Mouse (Mus musculus) midbrain, embryonic 10.5 days (tissue): ENCODE measurements around the gene Dnah1. TPM values are rescaled to one million over a fixed set of nuclear protein-coding genes. Genes with fewer than 3 reads are reported as not detected.

Experiments used
- DNase-seq: peaks from one replicate; pipeline ENCODE4 v3.0.0-alpha.2; 2017; ENCODE audit warnings: low spot score
- H3K27ac ChIP-seq: fragments of 300-500 bp; sonication (generic); replicated peaks from 2 replicates; pipeline ENCODE4 v1.5.1; 2016; ENCODE audit warnings: mild to moderate bottlenecking
- H3K27me3 ChIP-seq: fragments of 300-500 bp; sonication (generic); 2 replicates; pipeline ENCODE4 v1.6.1; 2016; ENCODE audit warnings: low read depth, mild to moderate bottlenecking; ENCODE audit not compliant: poor library complexity, severe bottlenecking
- H3K36me3 ChIP-seq: fragments of 300-500 bp; sonication (generic); 2 replicates; pipeline ENCODE4 v1.6.1; 2016; ENCODE audit warnings: mild to moderate bottlenecking, moderate library complexity
- H3K4me1 ChIP-seq: fragments of 300-500 bp; sonication (generic); 2 replicates; pipeline ENCODE4 v1.6.1; 2016
- H3K4me3 ChIP-seq: fragments of 300-500 bp; sonication (generic); 2 replicates; pipeline ENCODE4 v1.5.1; 2016; ENCODE audit warnings: mild to moderate bottlenecking, moderate library complexity
- H3K9me3 ChIP-seq: fragments of 300-500 bp; sonication (generic); replicated peaks from 2 replicates; pipeline ENCODE4 v1.6.1; 2016; ENCODE audit warnings: mild to moderate bottlenecking
- WGBS: fragments of 180-500 bp; shearing (Covaris S2); methylation state at CpG from one replicate; pipeline ENCODE4 v1.1.7; 2016; 5-methylcytosine and 5-hydroxymethylcytosine counted together
- polyA plus RNA-seq: library from polyadenylated mRNA; unstranded; fragments of >200 nt; fragmentation: Nextera tagmentation; extraction: Ambion mirVana; gene quantifications from 2 replicates; pipeline ENCODE4 v1.2.1, GENCODE M21; 2016

Dnah1 gene
- polyA plus RNA-seq, result 7.4 and 7.7 TPM in 2 replicates

DNA sequence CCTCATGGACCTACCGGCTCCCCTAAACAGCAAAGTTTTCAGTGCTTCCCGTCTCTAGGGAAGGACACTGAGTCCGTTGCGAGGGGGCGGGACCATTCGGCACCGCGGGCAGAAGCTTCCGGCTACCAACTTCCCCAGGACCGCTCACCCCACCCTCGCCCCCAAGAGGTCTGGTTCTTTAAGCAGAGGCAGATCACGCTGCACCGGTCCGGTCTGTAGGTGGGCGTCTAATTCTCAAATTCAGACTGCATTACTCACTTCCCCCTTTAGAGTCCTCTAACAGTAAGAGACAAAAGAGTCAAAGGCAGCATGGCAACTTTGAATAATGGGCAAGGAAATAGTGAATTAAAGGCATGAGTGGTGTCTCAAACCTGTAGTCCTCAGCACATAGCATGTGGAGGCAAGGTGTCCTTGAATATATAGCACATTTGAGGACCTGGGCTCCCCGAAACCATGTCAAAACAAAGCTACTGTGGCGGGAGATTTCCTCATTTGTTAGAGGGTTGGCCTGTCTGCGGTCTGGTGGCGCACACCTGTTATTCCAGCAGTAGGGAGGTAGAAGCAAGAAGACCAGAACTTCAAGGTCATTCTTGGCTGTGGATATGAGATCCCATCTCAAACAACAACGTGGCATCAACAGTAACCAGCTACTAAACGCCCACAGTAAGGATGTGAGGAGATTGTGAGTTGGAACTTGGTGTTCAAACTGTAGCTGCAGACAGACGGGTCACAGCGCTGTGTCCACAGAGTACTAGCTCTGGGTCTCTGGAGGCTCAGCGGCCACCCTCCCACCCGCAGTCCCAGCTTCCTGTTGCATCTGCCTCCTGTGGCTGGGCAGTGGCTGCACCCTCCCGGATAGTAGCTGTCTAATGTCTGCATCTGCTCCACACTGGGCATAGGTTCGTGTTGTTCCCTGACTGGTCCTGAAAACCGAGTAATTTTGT is at the start of gene Dnah1:
Gene Dnah1, minus strand, starts transcription at position 48 of the 944 bp plus-strand sequence.
- Histone ChIP-seq H3K27ac (peak within 1 kb of the TSS; percentile 64), H3K4me1 (peaks cover 10% of the 10 kb centered on the region)

DNA sequence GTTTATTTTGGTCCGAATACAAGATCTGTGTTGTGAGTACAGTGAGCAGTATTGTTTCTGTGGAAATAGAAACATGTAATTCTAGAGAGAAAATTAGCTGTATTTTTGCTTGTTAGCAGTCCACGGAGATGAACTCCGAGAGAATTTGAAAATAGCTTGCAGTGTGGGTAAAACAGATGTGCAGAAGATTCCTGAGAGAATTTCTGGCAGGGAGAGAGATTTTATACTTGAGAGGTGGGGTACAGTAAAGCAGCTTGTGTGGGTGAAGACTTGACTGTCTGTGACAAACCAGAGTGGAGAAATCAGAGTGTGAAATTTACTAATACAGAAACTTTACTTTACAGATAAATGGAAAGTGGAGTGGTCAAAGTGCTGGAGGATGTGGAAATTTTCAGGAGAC is 45.7 kb upstream of the Dnah1 start:
- whole genome bisulfite sequencing, result 87% methylated on average over 3 of the region's 3 CpGs
- Histone ChIP-seq H3K27me3 (no peaks in the 10 kb centered on the region), H3K36me3 (peaks cover 92% of the 10 kb centered on the region)

More for the DNA sequence above, at the start of gene Dnah1:
- 29% methylated on average over 28 of the region's 28 CpGs for WGBS
- H3K27me3 ChIP-seq, result no peaks in the 10 kb centered on the region
- no peaks in the 10 kb centered on the region for H3K36me3 ChIP-seq
- DNase-seq, result peak; percentile 54
- no peaks in the 10 kb centered on the region for H3K9me3 ChIP-seq
- peak within 1 kb of the TSS; percentile 50 for H3K4me3 ChIP-seq

DNA sequence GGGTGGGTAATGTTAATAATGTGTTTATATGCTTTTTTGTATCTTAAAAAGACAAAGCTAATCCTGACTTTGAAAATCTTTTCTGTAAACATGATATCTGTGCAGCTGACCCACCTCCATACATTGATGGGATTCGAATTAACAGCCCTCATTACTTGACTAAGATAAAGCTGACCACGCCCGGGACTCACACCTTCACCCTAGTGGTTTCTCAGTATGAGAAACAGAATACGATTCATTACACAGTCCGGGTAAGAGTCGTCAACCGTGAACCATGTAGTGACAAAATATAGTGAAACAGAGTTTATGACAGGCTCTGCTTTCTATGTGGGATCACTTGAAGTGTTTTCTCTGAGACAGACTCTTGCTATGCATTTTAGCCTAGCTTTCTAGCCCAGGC is 44.3 kb upstream of the Dnah1 start:
- no peaks in the 10 kb centered on the region for H3K4me1 ChIP-seq
- peaks cover 92% of the 10 kb centered on the region for H3K36me3 ChIP-seq
- H3K4me3 ChIP-seq, result no peak overlapping the region
- WGBS, result 94% methylated on average over 7 of the region's 7 CpGs
- no peaks in the 10 kb centered on the region for H3K9me3 ChIP-seq
- no peaks in the 10 kb centered on the region for H3K27me3 ChIP-seq
- no peak for DNase-seq
- no peak overlapping the region for H3K27ac ChIP-seq

More for the DNA sequence above, 45.7 kb upstream of the Dnah1 start:
- Histone ChIP-seq H3K9me3 (no peaks in the 10 kb centered on the region), H3K4me1 (no peaks in the 10 kb centered on the region), H3K27ac (no peak overlapping the region), H3K4me3 (no peak overlapping the region)
- no peak for DNase-seq

DNA sequence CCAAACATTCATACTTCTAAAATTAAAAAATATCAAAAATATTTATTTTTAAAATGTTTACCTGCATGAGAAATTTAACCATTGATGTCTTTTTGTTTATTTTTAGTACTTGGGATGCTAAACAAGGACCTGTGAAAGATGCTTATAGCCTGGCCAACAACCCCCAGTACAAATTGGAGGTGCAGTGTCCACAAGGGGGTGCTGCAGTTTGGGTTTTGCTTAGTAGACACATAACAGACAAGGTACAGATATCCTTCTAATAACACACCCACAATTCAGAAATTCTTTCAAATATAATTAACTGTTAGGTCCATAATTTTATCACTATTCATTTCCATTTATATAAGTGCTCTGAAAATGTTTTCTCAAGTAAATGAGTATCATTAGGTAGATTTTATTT is 41.7 kb upstream of the Dnah1 start:
- Histone ChIP-seq H3K4me1 (no peaks in the 10 kb centered on the region), H3K9me3 (no peaks in the 10 kb centered on the region), H3K4me3 (no peak overlapping the region), H3K27me3 (no peaks in the 10 kb centered on the region), H3K27ac (no peak overlapping the region), H3K36me3 (peaks cover 95% of the 10 kb centered on the region)
- DNase-seq, result peak; percentile 48

DNA sequence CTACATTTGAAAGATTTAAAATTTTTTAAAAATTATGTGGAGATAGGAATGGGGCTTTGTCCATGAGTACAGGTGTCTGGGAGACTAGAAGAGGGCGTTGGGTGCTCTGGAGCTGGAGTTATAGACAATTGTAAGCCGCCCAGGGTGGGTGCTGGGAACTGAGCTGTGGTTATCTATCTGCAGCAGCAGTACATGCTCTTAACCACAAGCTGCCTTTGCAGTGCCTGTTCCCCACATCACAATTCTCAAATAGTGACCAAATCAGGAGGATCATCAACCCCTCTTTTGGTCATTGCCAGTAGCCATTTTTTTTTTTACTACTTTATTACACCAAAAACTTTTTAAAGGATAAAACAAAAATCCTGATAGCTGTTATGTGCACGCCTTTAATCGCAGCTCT is 40.9 kb upstream of the Dnah1 start:
- H3K4me3 ChIP-seq, result no peak overlapping the region
- H3K36me3 ChIP-seq, result peaks cover 94% of the 10 kb centered on the region
- no peak for DNase-seq
- 96% methylated on average over 4 of the region's 4 CpGs for WGBS
- no peaks in the 10 kb centered on the region for H3K9me3 ChIP-seq
- H3K27me3 ChIP-seq, result no peaks in the 10 kb centered on the region
- no peak overlapping the region for H3K27ac ChIP-seq
- H3K4me1 ChIP-seq, result no peaks in the 10 kb centered on the region

DNA sequence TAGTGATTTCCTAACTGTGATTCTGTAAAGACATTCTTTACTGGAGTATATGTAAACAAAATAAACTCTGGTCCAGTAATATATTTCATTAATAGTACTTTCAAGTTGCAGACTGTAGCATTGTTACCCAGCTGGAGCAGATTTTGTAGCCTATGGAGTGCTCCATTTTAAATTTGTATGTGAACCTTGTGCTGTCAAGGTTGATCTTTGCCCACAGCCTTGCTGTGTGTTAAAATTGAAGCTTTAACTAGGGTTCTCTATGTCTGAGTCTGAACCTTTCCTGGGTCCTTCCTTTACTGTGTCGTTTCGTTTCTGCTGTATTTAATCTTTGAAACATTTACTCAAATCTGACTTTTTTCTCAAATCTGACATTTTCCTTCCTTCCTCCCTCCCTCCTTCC is 38.5 kb upstream of the Dnah1 start:
- H3K36me3 ChIP-seq, result peaks cover 82% of the 10 kb centered on the region
- WGBS, result 95% methylated on average over 2 of the region's 2 CpGs
- H3K27ac ChIP-seq, result no peak overlapping the region
- no peaks in the 10 kb centered on the region for H3K9me3 ChIP-seq
- H3K4me1 ChIP-seq, result no peaks in the 10 kb centered on the region
- H3K27me3 ChIP-seq, result no peaks in the 10 kb centered on the region
- no peak for DNase-seq
- no peak overlapping the region for H3K4me3 ChIP-seq

DNA sequence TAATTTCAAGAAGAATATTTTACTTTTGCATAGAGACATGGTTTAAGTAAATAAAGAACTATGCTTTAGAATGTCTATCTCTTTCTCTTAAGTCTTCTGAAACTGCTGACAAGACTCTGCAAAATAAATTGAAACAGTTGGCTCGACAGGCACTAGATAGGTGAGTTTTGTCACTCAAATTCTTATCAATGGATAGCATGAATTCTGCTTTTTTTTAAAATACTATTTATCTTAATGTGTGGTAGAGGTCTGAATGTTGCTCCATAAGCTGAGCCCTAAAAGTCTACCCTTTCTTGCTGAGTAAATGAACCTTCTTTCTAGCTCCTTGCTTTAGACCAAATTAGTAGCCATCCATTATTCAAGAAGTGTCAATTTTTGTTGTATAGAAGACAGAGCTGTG is 21.7 kb upstream of the Dnah1 start:
- H3K9me3 ChIP-seq, result no peaks in the 10 kb centered on the region
- 94% methylated on average over 1 of the region's 1 CpGs for WGBS
- peaks cover 46% of the 10 kb centered on the region for H3K36me3 ChIP-seq
- DNase-seq, result no peak
- H3K27me3 ChIP-seq, result no peaks in the 10 kb centered on the region
- no peak overlapping the region for H3K4me3 ChIP-seq
- H3K4me1 ChIP-seq, result no peaks in the 10 kb centered on the region
- H3K27ac ChIP-seq, result no peak overlapping the region

DNA sequence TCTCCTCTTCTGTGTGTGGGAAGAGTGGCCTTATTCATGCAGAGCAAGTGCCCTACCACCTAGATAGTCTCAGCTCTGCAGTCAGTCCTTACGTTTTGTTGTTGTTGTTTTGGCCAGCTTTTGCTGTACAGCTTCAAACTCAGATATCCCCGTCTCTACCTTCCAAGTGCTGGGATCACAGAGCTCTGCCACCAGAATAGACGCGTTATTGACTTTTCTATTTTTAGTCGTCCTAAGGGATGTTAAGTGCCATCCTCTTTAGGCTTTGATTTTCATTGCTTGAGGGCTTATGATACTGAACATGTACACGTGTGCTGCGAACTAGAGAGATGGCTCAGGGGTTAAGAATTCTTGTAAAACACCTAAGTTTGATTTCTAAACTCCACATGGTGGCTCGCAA is 19.5 kb upstream of the Dnah1 start:
- H3K4me3 ChIP-seq, result no peak overlapping the region
- 85% methylated on average over 8 of the region's 8 CpGs for WGBS
- no peak overlapping the region for H3K27ac ChIP-seq

DNA sequence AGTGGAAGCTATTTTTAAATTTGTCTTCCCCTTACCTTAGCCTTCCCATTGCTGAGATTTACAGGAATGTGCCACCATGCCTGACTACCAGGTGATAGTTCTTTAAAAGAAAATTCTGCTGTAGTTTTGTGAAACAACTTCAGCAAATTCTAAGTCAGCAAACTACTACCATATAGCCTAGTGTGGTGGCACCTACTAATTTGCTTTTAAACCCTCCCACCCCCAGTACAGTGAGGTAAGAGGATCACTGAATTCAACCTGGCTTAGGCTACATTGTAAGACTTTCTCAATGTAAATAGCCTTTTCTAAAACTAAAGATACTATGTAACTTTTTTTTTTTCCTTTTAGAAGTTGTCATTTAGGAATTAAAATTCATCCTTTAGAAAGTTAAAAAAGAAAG is 14.3 kb upstream of the Dnah1 start:
- no peak overlapping the region for H3K27ac ChIP-seq
- DNase-seq, result no peak
- H3K9me3 ChIP-seq, result no peaks in the 10 kb centered on the region
- peaks cover 16% of the 10 kb centered on the region for H3K36me3 ChIP-seq
- peak overlapping the region; percentile 84; the same call in 1 of the 2 replicates for H3K4me3 ChIP-seq
- no peaks in the 10 kb centered on the region for H3K27me3 ChIP-seq
- H3K4me1 ChIP-seq, result peaks cover 22% of the 10 kb centered on the region

More for the DNA sequence above, 19.5 kb upstream of the Dnah1 start:
- no peaks in the 10 kb centered on the region for H3K9me3 ChIP-seq
- H3K4me1 ChIP-seq, result peaks cover 2% of the 10 kb centered on the region
- no peak for DNase-seq
- no peaks in the 10 kb centered on the region for H3K27me3 ChIP-seq
- peaks cover 45% of the 10 kb centered on the region for H3K36me3 ChIP-seq

DNA sequence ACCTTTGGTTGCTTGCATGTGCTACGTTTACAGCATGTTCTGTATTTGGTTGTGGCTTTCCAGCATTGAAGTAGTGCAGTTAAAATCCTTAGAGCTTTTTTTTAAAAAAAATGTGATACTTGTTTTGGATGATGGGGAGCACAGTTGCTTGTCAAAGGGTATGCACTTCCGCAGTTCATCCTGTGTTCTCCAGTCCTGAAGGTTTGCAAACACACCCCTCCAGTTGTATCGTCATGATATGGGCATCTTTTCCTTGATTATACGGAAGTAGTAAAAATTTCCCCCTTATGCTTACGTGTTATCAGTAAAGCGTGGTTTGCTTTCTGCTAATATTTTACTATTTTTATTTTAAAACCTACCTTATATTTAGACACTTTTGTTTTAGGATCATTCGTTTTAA is 13.7 kb upstream of the Dnah1 start:
- H3K27ac ChIP-seq, result 0 out of 2 replicates have a peak overlapping the region, but pooled peaks have one; percentile 94
- WGBS, result 56% methylated on average over 7 of the region's 7 CpGs
- H3K27me3 ChIP-seq, result no peaks in the 10 kb centered on the region
- peaks cover 22% of the 10 kb centered on the region for H3K4me1 ChIP-seq
- H3K4me3 ChIP-seq, result peak overlapping the region; percentile 84
- H3K36me3 ChIP-seq, result peaks cover 16% of the 10 kb centered on the region
- no peak for DNase-seq
- H3K9me3 ChIP-seq, result no peaks in the 10 kb centered on the region

DNA sequence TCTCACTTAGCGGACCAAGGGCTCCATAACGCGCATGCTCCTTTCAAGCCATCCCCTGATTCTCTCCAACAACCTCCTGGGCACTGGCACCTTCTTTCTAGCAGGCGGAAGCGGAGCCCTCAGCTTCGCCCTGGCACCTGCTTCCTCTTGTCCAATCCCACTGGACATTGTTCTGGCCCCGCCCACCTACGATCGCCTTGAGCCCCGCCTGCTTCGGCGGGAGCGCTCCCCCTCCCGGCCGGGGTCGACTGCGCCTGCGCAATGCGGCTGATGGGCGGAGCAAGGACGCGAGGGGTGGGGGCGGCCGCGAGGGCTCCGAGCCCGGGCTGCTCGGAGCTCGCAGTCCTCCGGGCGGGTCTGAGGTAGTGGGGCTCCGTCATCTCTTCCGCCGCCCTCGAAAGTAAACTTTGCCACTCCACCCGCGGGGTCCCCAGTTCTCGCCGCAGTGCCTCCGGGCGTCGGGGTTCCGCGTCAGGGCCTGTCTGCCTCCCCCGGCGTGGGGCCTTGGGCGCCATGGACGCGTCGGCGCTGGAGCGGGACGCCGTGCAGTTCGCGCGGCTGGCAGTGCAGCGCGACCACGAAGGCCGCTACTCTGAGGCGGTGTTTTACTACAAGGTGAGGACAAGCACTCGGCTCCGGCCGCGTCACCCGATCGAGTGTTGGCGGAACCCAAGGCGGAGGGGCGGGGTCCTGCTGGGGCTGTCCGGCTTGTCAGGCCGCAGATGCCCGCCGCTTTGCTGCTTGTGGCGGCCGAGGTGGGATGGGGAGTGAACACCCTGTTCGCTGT is 12.9 kb upstream of the Dnah1 start, which contains the start of gene Capn7:
Gene Capn7, plus strand, starts transcription at position 270 of the 787 bp plus-strand sequence.
- peak; percentile 99 for DNase-seq
- under 1% methylated on average over 78 of the region's 78 CpGs for WGBS

DNA sequence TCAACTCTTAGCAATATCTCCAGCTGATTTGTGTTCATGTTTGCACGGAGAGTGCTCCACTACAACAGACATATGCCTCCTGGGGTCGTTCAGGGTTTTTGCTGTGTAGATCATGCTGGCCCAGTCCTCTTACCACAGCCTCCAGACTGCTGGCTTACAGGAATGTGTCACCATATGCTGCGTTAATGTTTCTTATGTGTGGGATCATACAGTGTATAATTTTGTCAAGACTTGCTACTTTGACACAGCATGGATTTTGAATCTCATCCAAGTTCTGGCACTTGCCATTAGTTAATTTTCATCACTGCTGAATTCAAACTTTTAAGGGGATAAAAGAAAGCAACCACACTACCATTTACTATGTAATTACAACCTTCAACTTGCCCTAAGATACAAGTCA is 12.1 kb upstream of the Dnah1 start:
- peak overlapping the region; percentile 94 for H3K27ac ChIP-seq
- WGBS, result 62% methylated on average over 3 of the region's 3 CpGs

More for the DNA sequence above, 12.9 kb upstream of the Dnah1 start, which contains the start of gene Capn7:
- H3K4me1 ChIP-seq, result peaks cover 22% of the 10 kb centered on the region
- H3K4me3 ChIP-seq, result peak within 1 kb of the TSS; percentile 84
- peaks cover 14% of the 10 kb centered on the region for H3K36me3 ChIP-seq
- H3K27me3 ChIP-seq, result no peaks in the 10 kb centered on the region
- H3K27ac ChIP-seq, result peak within 1 kb of the TSS; percentile 94
- no peaks in the 10 kb centered on the region for H3K9me3 ChIP-seq

More for the DNA sequence above, 12.1 kb upstream of the Dnah1 start:
- Histone ChIP-seq H3K9me3 (no peaks in the 10 kb centered on the region), H3K27me3 (no peaks in the 10 kb centered on the region), H3K36me3 (peaks cover 6% of the 10 kb centered on the region), H3K4me1 (peaks cover 22% of the 10 kb centered on the region), H3K4me3 (peak overlapping the region; percentile 84)
- no peak for DNase-seq
